Mouse (Mus musculus) A20 (cell line): ENCODE measurements at regions not wholly inside any gene's neighbourhood (a gene's known extent, or its start where the extent isn't known, plus 50 kb on each side); places are given as distances from the start of the nearest gene placed in this dataset.

Experiments
- DNase-seq: peaks from one replicate; pipeline ENCODE4 v3.0.0-alpha.2; 2011; ENCODE audit warnings: low read depth, low spot score

- DNase-seq: no peak
Measured at GRCm38 (mm10) chr17:7467638-7468037, 82.4 kb upstream of the Unc93a2 start.

- DNase-seq: no peak
Measured at GRCm38 (mm10) chr17:7464901-7465300, 79.6 kb upstream of the Unc93a2 start.

- DNase-seq: no peak
Measured at GRCm38 (mm10) chr17:7461164-7461563, 75.9 kb upstream of the Unc93a2 start.

GRCm38 (mm10) chr17:7456939-7457338, 71.7 kb upstream of the Unc93a2 start:
- DNase-seq: no peak

- DNase-seq: peak; percentile 60
Measured at GRCm38 (mm10) chr17:7443822-7444221, 58.6 kb upstream of the Unc93a2 start.

- DNase-seq: no peak
Measured at GRCm38 (mm10) chr17:7435075-7435474, 49.8 kb upstream of the Unc93a2 start.
